Mouse (Mus musculus) liver, embryonic 14.5 days (tissue): ENCODE measurements around the gene Slc25a23. TPM values are rescaled to one million over a fixed set of nuclear protein-coding genes. Genes with fewer than 3 reads are reported as not detected.
A peak's percentile ranks its signal among the peaks of the same experiment; 100 is the strongest.

Experiments
- ATAC-seq: fragments of 200-750 bp; cut with Nextera tagmentation; 2 replicates; pipeline ENCODE4 v1.8.0; 2017; ENCODE audit warnings: moderate number of reproducible peaks, mild to moderate bottlenecking, moderate library complexity; ENCODE audit not compliant: insufficient read depth
- DNase-seq, 3 experiments: peaks; one replicate each; pipeline ENCODE4 v3.0.0-alpha.2; 2012 to 2013; ENCODE audit warnings: low read depth in 3 of 3, low spot score in 3 of 3
- H3K27ac ChIP-seq: fragments of 300-500 bp; sonication (generic); 2 replicates; pipeline ENCODE4 v1.5.1; 2014; ENCODE audit warnings: moderate library complexity, mild to moderate bottlenecking, control low read depth, inconsistent platforms
- H3K27me3 ChIP-seq: fragments of 300-500 bp; sonication (generic); 2 replicates; pipeline ENCODE4 v1.6.1; 2014; ENCODE audit warnings: mild to moderate bottlenecking, low read length, moderate library complexity; ENCODE audit not compliant: control insufficient read depth, insufficient read depth
- H3K36me3 ChIP-seq: fragments of 300-500 bp; sonication (generic); replicated peaks from 2 replicates; pipeline ENCODE4 v1.6.1; 2014; ENCODE audit warnings: low read depth; ENCODE audit not compliant: control insufficient read depth, insufficient read depth
- H3K4me1 ChIP-seq, 2 experiments: fragments of 200-500 bp in 1 of 2; fragments of 300-500 bp in 1 of 2; sonication (generic) in 1 of 2; replicated peaks; 2 replicates each; pipeline ENCODE4 v1.6.1; 2012 to 2014; ENCODE audit warnings: antibody characterized with exemption in 1 of 2, inconsistent platforms in 1 of 2, low read length in 1 of 2; ENCODE audit not compliant: control insufficient read depth in 2 of 2, insufficient read depth in 2 of 2
- H3K4me2 ChIP-seq: fragments of 300-500 bp; sonication (generic); 2 replicates; pipeline ENCODE4 v1.6.1; 2014; ENCODE audit warnings: low read depth, mild to moderate bottlenecking, control low read depth, moderate library complexity
- H3K4me3 ChIP-seq, 2 experiments: fragments of 200-500 bp in 1 of 2; fragments of 300-500 bp in 1 of 2; sonication (generic) in 1 of 2; 2 replicates each; pipeline ENCODE4 v1.5.1; 2012 to 2014; ENCODE audit warnings: low read depth in 2 of 2, low read length in 2 of 2, mild to moderate bottlenecking in 2 of 2, control low read depth in 1 of 2, inconsistent platforms in 1 of 2, moderate library complexity in 1 of 2; ENCODE audit not compliant: insufficient read depth in 1 of 2
- H3K9ac ChIP-seq: fragments of 300-500 bp; sonication (generic); replicated peaks from 2 replicates; pipeline ENCODE4 v1.6.1; 2014; ENCODE audit warnings: mild to moderate bottlenecking, control low read depth, moderate library complexity
- H3K9me3 ChIP-seq: fragments of 300-500 bp; sonication (generic); 2 replicates; pipeline ENCODE4 v1.6.1; 2016; ENCODE audit warnings: low read length, mixed read lengths; ENCODE audit not compliant: control insufficient read depth
- CTCF ChIP-seq: IDR thresholded peaks from 2 replicates; pipeline ENCODE4 v1.5.1; 2016; ENCODE audit warnings: antibody characterized with exemption, low read depth, control low read depth
- EP300 ChIP-seq: IDR thresholded peaks from 2 replicates; pipeline ENCODE4 v1.6.1; 2016; ENCODE audit warnings: antibody characterized with exemption, low read depth
- WGBS: fragments of 180-500 bp; shearing (Covaris S2); extraction: QIAGEN DNeasy Blood & Tissue Kit; methylation state at CpG from one replicate; pipeline ENCODE4 v1.1.7; 2014; ENCODE audit not compliant: insufficient replicate concordance; 5-methylcytosine and 5-hydroxymethylcytosine counted together
- polyA plus RNA-seq, 2 experiments: library from polyadenylated mRNA; depleted of rRNA in 1 of 2; stranded (reverse) in 1 of 2; unstranded in 1 of 2; fragments of >200 nt; fragmentation: Nextera tagmentation in 1 of 2; extraction: Ambion mirVana in 1 of 2; gene quantifications; 2 replicates each; pipeline versions ENCODE4 v1.2.1 to v1.2.3; 2012 to 2014

Gene Slc25a23
- polyA plus RNA-seq (2012; rRNA removed) (8.8 and 11.1 TPM in 2 replicates), polyA plus RNA-seq (2014; fragmentation: Nextera tagmentation; extraction: Ambion mirVana) (4.7 and 5.1 TPM in 2 replicates)

GRCm38 (mm10) chr17:57059486-57059977 lies at the start of gene Slc25a23:
Gene Slc25a23 (minus strand): TSS chr17:57059863.
- no peak within 1 kb of the TSS for H3K27ac ChIP-seq
- H3K4me2 ChIP-seq, result peak within 1 kb of the TSS; percentile 96
- no peaks in the 10 kb centered on the region for H3K9me3 ChIP-seq
- H3K27me3 ChIP-seq, result peaks cover 34% of the 10 kb centered on the region
- DNase-seq (no peak), ATAC-seq (peak; percentile 19; the same call in 1 of the 2 replicates)
- peaks cover 5 to 6% of the 10 kb centered on the region in 2 experiments; a peak in 3 of 4 replicates for H3K4me1 ChIP-seq
- H3K36me3 ChIP-seq, result no peaks in the 10 kb centered on the region
- under 1% methylated on average over 36 of the region's 45 CpGs for WGBS
- H3K9ac ChIP-seq, result peak within 1 kb of the TSS; percentile 52
- peak within 1 kb of the TSS; percentile 54 to 63 for H3K4me3 ChIP-seq
- no peak for TF ChIP-seq EP300
- no peak for TF ChIP-seq CTCF

- WGBS, result 38% methylated on average over 5 of the region's 5 CpGs
- Histone ChIP-seq H3K36me3 (no peaks in the 10 kb centered on the region), H3K9ac (no peak overlapping the region), H3K9me3 (no peaks in the 10 kb centered on the region), H3K27ac (no peak overlapping the region), H3K4me2 (no peak overlapping the region), H3K27me3 (peaks cover 16% of the 10 kb centered on the region), H3K4me3 (no peak overlapping the region), H3K4me1 (peaks cover 0 to 2% of the 10 kb centered on the region in 2 experiments; a peak in 1 of 4 replicates)
- TF ChIP-seq CTCF, result no peak
- DNase-seq (no peak), ATAC-seq (no peak)
Observed at GRCm38 (mm10) chr17:57108666-57109171, 49.1 kb upstream of the Slc25a23 start.

GRCm38 (mm10) chr17:57108040-57108665 lies 48.5 kb upstream of the Slc25a23 start:
- DNase-seq, result no peak
- ATAC-seq, result no peak
- Histone ChIP-seq H3K4me1 (peaks cover 0 to 2% of the 10 kb centered on the region in 2 experiments; a peak in 1 of 4 replicates), H3K9ac (no peak overlapping the region), H3K4me3 (no peak overlapping the region), H3K4me2 (no peak overlapping the region), H3K9me3 (no peaks in the 10 kb centered on the region), H3K36me3 (no peaks in the 10 kb centered on the region), H3K27me3 (peaks cover 16% of the 10 kb centered on the region), H3K27ac (no peak overlapping the region)
- TF ChIP-seq CTCF (no peak), EP300 (no peak)
- WGBS, result 63% methylated on average over 7 of the region's 7 CpGs

- peaks cover 0 to 2% of the 10 kb centered on the region in 2 experiments; a peak in 1 of 4 replicates for H3K4me1 ChIP-seq
- TF ChIP-seq CTCF (no peak), EP300 (no peak)
- no peak overlapping the region for H3K4me2 ChIP-seq
- H3K9me3 ChIP-seq, result no peaks in the 10 kb centered on the region
- H3K36me3 ChIP-seq, result no peaks in the 10 kb centered on the region
- WGBS, result 58% methylated on average over 5 of the region's 5 CpGs
- peaks cover 16% of the 10 kb centered on the region for H3K27me3 ChIP-seq
- DNase-seq (no peak), ATAC-seq (no peak)
- H3K4me3 ChIP-seq, result no peak overlapping the region
- H3K9ac ChIP-seq, result no peak overlapping the region
- H3K27ac ChIP-seq, result no peak overlapping the region
Observed at GRCm38 (mm10) chr17:57107064-57107463, 47.4 kb upstream of the Slc25a23 start.

GRCm38 (mm10) chr17:57106035-57106368 lies 46.3 kb upstream of the Slc25a23 start:
- Histone ChIP-seq H3K4me1 (peaks cover 0 to 2% of the 10 kb centered on the region in 2 experiments; a peak in 1 of 4 replicates), H3K4me2 (peak overlapping the region; percentile 69), H3K9ac (no peak overlapping the region), H3K27ac (no peak overlapping the region), H3K27me3 (peaks cover 16% of the 10 kb centered on the region), H3K9me3 (no peaks in the 10 kb centered on the region), H3K4me3 (peak overlapping the region; percentile 53 to 68; a peak in 3 of 4 replicates), H3K36me3 (no peaks in the 10 kb centered on the region)
- no peak for ATAC-seq
- no peak for DNase-seq
- no peak for TF ChIP-seq CTCF
- TF ChIP-seq EP300, result no peak
- WGBS, result 19% methylated on average over 9 of the region's 9 CpGs
